Mouse (Mus musculus): ENCODE results near the gene Gm49358.
A peak's percentile ranks its signal among the peaks of the same experiment; 100 is the strongest.

The Gm49358 gene

GRCm38 (mm10) chr10:86814292-86815131, 50.7 kb downstream of the Gm49358 start:
- no peaks in the 10 kb centered on the region for H3K27me3 ChIP-seq (ENCODE audit: control insufficient read depth, insufficient read depth, low read length, poor library complexity, severe bottlenecking)
- H3K36me3 ChIP-seq (ENCODE audit: control insufficient read depth, insufficient read depth, low read length, poor library complexity, severe bottlenecking) = peaks cover 1% of the 10 kb centered on the region
- DNase-seq (ENCODE audit: low read depth, low spot score) = no peak

- no peak for DNase-seq (ENCODE audit: low read depth, low spot score)
- Histone ChIP-seq H3K27me3 (ENCODE audit: control insufficient read depth, insufficient read depth, low read length, poor library complexity, severe bottlenecking) (no peaks in the 10 kb centered on the region), H3K36me3 (ENCODE audit: control insufficient read depth, insufficient read depth, low read length, poor library complexity, severe bottlenecking) (peaks cover 1% of the 10 kb centered on the region)
Observed at GRCm38 (mm10) chr10:86815133-86815532, 51.4 kb downstream of the Gm49358 start.

GRCm38 (mm10) chr10:86819649-86820165, 55.9 kb downstream of the Gm49358 start:
- no peak for DNase-seq (ENCODE audit: low read depth, low spot score)
- Histone ChIP-seq H3K27me3 (ENCODE audit: control insufficient read depth, insufficient read depth, low read length, poor library complexity, severe bottlenecking) (no peaks in the 10 kb centered on the region), H3K36me3 (ENCODE audit: control insufficient read depth, insufficient read depth, low read length, poor library complexity, severe bottlenecking) (peaks cover 1% of the 10 kb centered on the region)

GRCm38 (mm10) chr10:86821014-86821413, 57.2 kb downstream of the Gm49358 start:
- Histone ChIP-seq H3K27me3 (ENCODE audit: control insufficient read depth, insufficient read depth, low read length, poor library complexity, severe bottlenecking) (no peaks in the 10 kb centered on the region), H3K36me3 (ENCODE audit: control insufficient read depth, insufficient read depth, low read length, poor library complexity, severe bottlenecking) (no peaks in the 10 kb centered on the region; the same call in none of the 2 replicates)
- DNase-seq (ENCODE audit: low read depth, low spot score) = no peak

GRCm38 (mm10) chr10:86824093-86824492, 60.3 kb downstream of the Gm49358 start:
- no peak for DNase-seq (ENCODE audit: low read depth, low spot score)
- Histone ChIP-seq H3K27me3 (ENCODE audit: control insufficient read depth, insufficient read depth, low read length, poor library complexity, severe bottlenecking) (no peaks in the 10 kb centered on the region), H3K36me3 (ENCODE audit: control insufficient read depth, insufficient read depth, low read length, poor library complexity, severe bottlenecking) (no peaks in the 10 kb centered on the region; the same call in none of the 2 replicates)

- DNase-seq (ENCODE audit: low read depth, low spot score) = no peak
- H3K27me3 ChIP-seq (ENCODE audit: control insufficient read depth, insufficient read depth, low read length, poor library complexity, severe bottlenecking) = no peaks in the 10 kb centered on the region
- no peaks in the 10 kb centered on the region; the same call in none of the 2 replicates for H3K36me3 ChIP-seq (ENCODE audit: control insufficient read depth, insufficient read depth, low read length, poor library complexity, severe bottlenecking)
Observed at GRCm38 (mm10) chr10:86824871-86825270, 61.1 kb downstream of the Gm49358 start.

- peaks cover under 1% of the 10 kb centered on the region for H3K36me3 ChIP-seq (ENCODE audit: control insufficient read depth, insufficient read depth, low read length, poor library complexity, severe bottlenecking)
- H3K27me3 ChIP-seq (ENCODE audit: control insufficient read depth, insufficient read depth, low read length, poor library complexity, severe bottlenecking) = no peaks in the 10 kb centered on the region
- no peak for DNase-seq (ENCODE audit: low read depth, low spot score)
Observed at GRCm38 (mm10) chr10:86825871-86826522, 62.2 kb downstream of the Gm49358 start.

GRCm38 (mm10) chr10:86826929-86827328, 63.2 kb downstream of the Gm49358 start:
- Histone ChIP-seq H3K27me3 (ENCODE audit: control insufficient read depth, insufficient read depth, low read length, poor library complexity, severe bottlenecking) (no peaks in the 10 kb centered on the region), H3K36me3 (ENCODE audit: control insufficient read depth, insufficient read depth, low read length, poor library complexity, severe bottlenecking) (peaks cover 6% of the 10 kb centered on the region)
- no peak for DNase-seq (ENCODE audit: low read depth, low spot score)

- no peaks in the 10 kb centered on the region for H3K27me3 ChIP-seq (ENCODE audit: control insufficient read depth, insufficient read depth, low read length, poor library complexity, severe bottlenecking)
- peaks cover 6% of the 10 kb centered on the region for H3K36me3 ChIP-seq (ENCODE audit: control insufficient read depth, insufficient read depth, low read length, poor library complexity, severe bottlenecking)
- DNase-seq (ENCODE audit: low read depth, low spot score) = peak; percentile 68
Observed at GRCm38 (mm10) chr10:86828221-86829135, 64.7 kb downstream of the Gm49358 start.

- peaks cover 6% of the 10 kb centered on the region for H3K36me3 ChIP-seq (ENCODE audit: control insufficient read depth, insufficient read depth, low read length, poor library complexity, severe bottlenecking)
- DNase-seq (ENCODE audit: low read depth, low spot score) = peak; percentile 37
- no peaks in the 10 kb centered on the region for H3K27me3 ChIP-seq (ENCODE audit: control insufficient read depth, insufficient read depth, low read length, poor library complexity, severe bottlenecking)
Observed at GRCm38 (mm10) chr10:86829515-86829914, 65.7 kb downstream of the Gm49358 start.

GRCm38 (mm10) chr10:86836784-86837183, 73.0 kb downstream of the Gm49358 start:
- Histone ChIP-seq H3K36me3 (ENCODE audit: control insufficient read depth, insufficient read depth, low read length, poor library complexity, severe bottlenecking) (peaks cover 3% of the 10 kb centered on the region), H3K27me3 (ENCODE audit: control insufficient read depth, insufficient read depth, low read length, poor library complexity, severe bottlenecking) (no peaks in the 10 kb centered on the region)
- no peak for DNase-seq (ENCODE audit: low read depth, low spot score)

- DNase-seq (ENCODE audit: low read depth, low spot score) = no peak
- Histone ChIP-seq H3K36me3 (ENCODE audit: control insufficient read depth, insufficient read depth, low read length, poor library complexity, severe bottlenecking) (peaks cover 2% of the 10 kb centered on the region), H3K27me3 (ENCODE audit: control insufficient read depth, insufficient read depth, low read length, poor library complexity, severe bottlenecking) (no peaks in the 10 kb centered on the region)
Observed at GRCm38 (mm10) chr10:86838827-86839226, 75.1 kb downstream of the Gm49358 start.

GRCm38 (mm10) chr10:86842659-86843058, 78.9 kb downstream of the Gm49358 start:
- no peak for DNase-seq (ENCODE audit: low read depth, low spot score)
- H3K27me3 ChIP-seq (ENCODE audit: control insufficient read depth, insufficient read depth, low read length, poor library complexity, severe bottlenecking) = no peaks in the 10 kb centered on the region
- H3K36me3 ChIP-seq (ENCODE audit: control insufficient read depth, insufficient read depth, low read length, poor library complexity, severe bottlenecking) = peaks cover 2% of the 10 kb centered on the region; the same call in 1 of the 2 replicates

- no peak for DNase-seq (ENCODE audit: low read depth, low spot score)
- no peaks in the 10 kb centered on the region for H3K36me3 ChIP-seq (ENCODE audit: control insufficient read depth, insufficient read depth, low read length, poor library complexity, severe bottlenecking)
Observed at GRCm38 (mm10) chr10:86846926-86847467, 83.2 kb downstream of the Gm49358 start.

More at GRCm38 (mm10) chr10:86846926-86847467, 83.2 kb downstream of the Gm49358 start:
- H3K27me3 ChIP-seq (ENCODE audit: control insufficient read depth, insufficient read depth, low read length, poor library complexity, severe bottlenecking) = no peaks in the 10 kb centered on the region
